Mouse (Mus musculus) ES-E14 (cell line): ENCODE measurements around the gene Rnf181. TPM values are rescaled to one million over a fixed set of nuclear protein-coding genes. Genes with fewer than 3 reads are reported as not detected.

Source experiments
- DNase-seq: peaks from one replicate; pipeline ENCODE4 v3.0.0-alpha.2; 2013; ENCODE audit warnings: low read depth, low spot score
- H3K27ac ChIP-seq: 2 replicates; pipeline ENCODE4 v1.5.1; 2012; ENCODE audit warnings: low read depth, mild to moderate bottlenecking, low read length, moderate library complexity, mixed read lengths; ENCODE audit not compliant: poor library complexity, insufficient read depth, severe bottlenecking
- H3K36me3 ChIP-seq: 2 replicates; pipeline ENCODE4 v1.6.1; 2012; ENCODE audit warnings: mild to moderate bottlenecking, low read length, moderate library complexity, mixed read lengths; ENCODE audit not compliant: control insufficient read depth, poor library complexity, insufficient read depth, severe bottlenecking
- H3K4me1 ChIP-seq, 2 experiments: fragments of 150-350 bp in 1 of 2; sonication (generic) in 1 of 2; 2 replicates each; pipeline ENCODE4 v1.6.1; 2012; ENCODE audit warnings: low read length in 2 of 2, mild to moderate bottlenecking in 1 of 2, mixed read lengths in 1 of 2; ENCODE audit not compliant: control insufficient read depth in 2 of 2, insufficient read depth in 2 of 2, poor library complexity in 1 of 2
- H3K4me3 ChIP-seq, 2 experiments: fragments of 150-350 bp in 1 of 2; sonication (generic) in 1 of 2; 2 replicates each; pipeline ENCODE4 v1.5.1; 2012; ENCODE audit warnings: low read length in 2 of 2, low read depth in 1 of 2, mild to moderate bottlenecking in 1 of 2, mixed read lengths in 1 of 2; ENCODE audit not compliant: insufficient read depth in 1 of 2, poor library complexity in 1 of 2, severe bottlenecking in 1 of 2
- H3K9ac ChIP-seq: 2 replicates; pipeline ENCODE4 v1.6.1; 2012; ENCODE audit warnings: low read depth, mild to moderate bottlenecking, low read length, mixed read lengths; ENCODE audit not compliant: poor library complexity, insufficient read depth, severe bottlenecking
- H3K9me3 ChIP-seq: fragments of 150-350 bp; sonication (generic); 2 replicates; pipeline ENCODE4 v1.6.1; 2012; ENCODE audit warnings: low read depth, mild to moderate bottlenecking, low read length; ENCODE audit not compliant: control insufficient read depth, insufficient read depth
- CHD2 ChIP-seq: IDR thresholded peaks from 2 replicates; pipeline ENCODE4 v1.6.1; 2014; ENCODE audit warnings: mild to moderate bottlenecking, low read depth, low read length, inconsistent platforms
- HCFC1 ChIP-seq: IDR thresholded peaks from 2 replicates; pipeline ENCODE4 v1.6.1; 2012; ENCODE audit warnings: low read length, inconsistent platforms, borderline replicate concordance; ENCODE audit not compliant: insufficient read depth
- MAFK ChIP-seq: IDR thresholded peaks from 2 replicates; pipeline ENCODE4 v1.6.1; 2014; ENCODE audit warnings: mild to moderate bottlenecking, low read depth, low read length, inconsistent platforms; ENCODE audit not compliant: insufficient read depth
- ZC3H11A ChIP-seq: IDR thresholded peaks from 2 replicates; pipeline ENCODE4 v1.6.1; 2012; ENCODE audit warnings: low read depth, mild to moderate bottlenecking, inconsistent platforms, low read length, borderline replicate concordance
- ZNF384 ChIP-seq: IDR thresholded peaks from 2 replicates; pipeline ENCODE4 v1.6.1; 2012; ENCODE audit warnings: low read depth, low read length, inconsistent platforms
- in situ Hi-C, 2 experiments: fragments of 600-800 bp; cut with MboI; formaldehyde crosslinking; loops; one replicate each; pipeline ENCODE4 v1.15.1; 2025; ENCODE audit warnings: low sequenced_read_pairs in 2 of 2, inconsistent platforms in 1 of 2; ENCODE audit not compliant: unreplicated experiment in 2 of 2
- total RNA-seq: library from RNA; depleted of rRNA; stranded (reverse); fragments of 300-350 nt; gene quantifications from 2 replicates; pipeline ENCODE4 v1.2.3, GENCODE M21; 2012

Gene Rnf181
- total RNA-seq, 1 experiment: 62.0 TPM

GRCm38 (mm10) chr6:72401875-72402274, 35.1 kb upstream of the Rnf181 start:
- H3K4me3 ChIP-seq: no peak overlapping the region
- H3K4me1 ChIP-seq: no peaks in the 10 kb centered on the region
- H3K27ac ChIP-seq: no peak overlapping the region
- TF ChIP-seq ZC3H11A (no peak), CHD2 (no peak), ZNF384 (no peak)
- in situ Hi-C loops: loop anchor here (25.0 kb wide), 1 partner anchor 435 kb away; no protein-coding TSS in a partner anchor
- peak; percentile 63 for DNase-seq
- no peaks in the 10 kb centered on the region for H3K9me3 ChIP-seq
- no peak overlapping the region for H3K9ac ChIP-seq
- H3K36me3 ChIP-seq: no peaks in the 10 kb centered on the region

- TF ChIP-seq MAFK (no peak), ZNF384 (no peak), ZC3H11A (no peak), HCFC1 (no peak)
- no peak for DNase-seq
- in situ Hi-C loops: loop anchor here (25.0 kb wide), 1 partner anchor 437 kb away; no protein-coding TSS in a partner anchor
Measured at GRCm38 (mm10) chr6:72399967-72400366, 33.2 kb upstream of the Rnf181 start.

GRCm38 (mm10) chr6:72396837-72397251, 30.1 kb upstream of the Rnf181 start:
- H3K36me3 ChIP-seq: no peaks in the 10 kb centered on the region
- no peak for DNase-seq
- no peak overlapping the region for H3K4me3 ChIP-seq
- H3K9me3 ChIP-seq: no peaks in the 10 kb centered on the region
- H3K4me1 ChIP-seq: no peaks in the 10 kb centered on the region
- TF ChIP-seq ZC3H11A (no peak), HCFC1 (no peak), ZNF384 (no peak), MAFK (no peak), CHD2 (no peak)
- in situ Hi-C loops: no loop called here
- no peak overlapping the region for H3K27ac ChIP-seq
- no peak overlapping the region for H3K9ac ChIP-seq

More at GRCm38 (mm10) chr6:72399967-72400366, 33.2 kb upstream of the Rnf181 start:
- no peaks in the 10 kb centered on the region for H3K36me3 ChIP-seq
- H3K4me1 ChIP-seq: no peaks in the 10 kb centered on the region
- H3K9me3 ChIP-seq: no peaks in the 10 kb centered on the region
- no peak overlapping the region for H3K4me3 ChIP-seq
- no peak overlapping the region for H3K27ac ChIP-seq
- no peak overlapping the region for H3K9ac ChIP-seq

GRCm38 (mm10) chr6:72392341-72392740, 25.6 kb upstream of the Rnf181 start:
- no peak for TF ChIP-seq ZNF384
- no peak for TF ChIP-seq ZC3H11A
- no peak for TF ChIP-seq HCFC1
- no peak for TF ChIP-seq CHD2
- no peak for TF ChIP-seq MAFK
- Histone ChIP-seq H3K4me1 (peaks cover 3 to 4% of the 10 kb centered on the region in 2 experiments; a peak in 1 of 4 replicates), H3K27ac (no peak overlapping the region), H3K36me3 (no peaks in the 10 kb centered on the region), H3K9me3 (no peaks in the 10 kb centered on the region), H3K4me3 (no peak overlapping the region), H3K9ac (no peak overlapping the region)
- in situ Hi-C loops: no loop called here
- DNase-seq: no peak

GRCm38 (mm10) chr6:72390795-72391521, 24.2 kb upstream of the Rnf181 start:
- DNase-seq: no peak
- H3K9me3 ChIP-seq: no peaks in the 10 kb centered on the region
- H3K9ac ChIP-seq: no peak overlapping the region
- in situ Hi-C loops: no loop called here
- no peaks in the 10 kb centered on the region for H3K36me3 ChIP-seq
- TF ChIP-seq ZC3H11A (no peak), CHD2 (no peak), HCFC1 (no peak), ZNF384 (no peak), MAFK (no peak)
- peak overlapping the region in 1 of 2 experiments; percentile 89; a peak in 2 of 4 replicates for H3K4me3 ChIP-seq
- no peak overlapping the region for H3K27ac ChIP-seq
- peaks cover 3 to 4% of the 10 kb centered on the region in 2 experiments; a peak in 1 of 4 replicates for H3K4me1 ChIP-seq
